Mouse (Mus musculus) embryo, embryonic 9.5 days (tissue): ENCODE results near the gene Efcab10.

Experiments used
- DNase-seq: peaks from one replicate; pipeline ENCODE4 v3.0.0-alpha.2; 2017; ENCODE audit errors: extremely low spot score

Gene Efcab10

GRCm38 (mm10) chr12:33394804-33395623, at the start of gene Efcab10:
Gene Efcab10, plus strand, starts transcription at chr12:33394854.
- DNase-seq: peak; percentile 52

GRCm38 (mm10) chr12:33344970-33345772, 49.5 kb upstream of the Efcab10 start:
- DNase-seq: peak; percentile 45

- peak; percentile 26 for DNase-seq
Observed at GRCm38 (mm10) chr12:33345773-33346435, 48.8 kb upstream of the Efcab10 start.

- DNase-seq: no peak
Observed at GRCm38 (mm10) chr12:33352671-33353070, 42.0 kb upstream of the Efcab10 start.

- no peak for DNase-seq
Observed at GRCm38 (mm10) chr12:33358345-33358744, 36.3 kb upstream of the Efcab10 start.

- no peak for DNase-seq
Observed at GRCm38 (mm10) chr12:33359209-33359608, 35.4 kb upstream of the Efcab10 start.

- DNase-seq: no peak
Observed at GRCm38 (mm10) chr12:33359878-33360482, 34.7 kb upstream of the Efcab10 start.

GRCm38 (mm10) chr12:33360729-33361128, 33.9 kb upstream of the Efcab10 start:
- DNase-seq: no peak

GRCm38 (mm10) chr12:33364511-33364910, 30.1 kb upstream of the Efcab10 start:
- DNase-seq: no peak

GRCm38 (mm10) chr12:33365133-33365532, 29.5 kb upstream of the Efcab10 start:
- no peak for DNase-seq

GRCm38 (mm10) chr12:33369555-33369954, 25.1 kb upstream of the Efcab10 start:
- no peak for DNase-seq

- DNase-seq: peak; percentile 90
Observed at GRCm38 (mm10) chr12:33379624-33380445, 14.8 kb upstream of the Efcab10 start.

GRCm38 (mm10) chr12:33388842-33389241, 5.8 kb upstream of the Efcab10 start:
- peak; percentile 81 for DNase-seq

GRCm38 (mm10) chr12:33390844-33391560, 3.7 kb upstream of the Efcab10 start:
- no peak for DNase-seq

GRCm38 (mm10) chr12:33403265-33403693, 8.6 kb downstream of the Efcab10 start:
- DNase-seq: peak; percentile 8

- DNase-seq: no peak
Observed at GRCm38 (mm10) chr12:33404996-33405395, 10.3 kb downstream of the Efcab10 start.

GRCm38 (mm10) chr12:33405398-33406026, 10.9 kb downstream of the Efcab10 start:
- no peak for DNase-seq

- DNase-seq: no peak
Observed at GRCm38 (mm10) chr12:33411580-33412151, 17.0 kb downstream of the Efcab10 start.

- peak; percentile 39 for DNase-seq
Observed at GRCm38 (mm10) chr12:33424329-33424728, 29.7 kb downstream of the Efcab10 start.
